Mouse (Mus musculus) heart, postnatal 0 days (tissue): ENCODE measurements around the gene Rasal1. TPM values are rescaled to one million over a fixed set of nuclear protein-coding genes. Genes with fewer than 3 reads are reported as not detected.

Experiments
- ATAC-seq: fragments of 200-750 bp; cut with Nextera tagmentation; 2 replicates; pipeline ENCODE4 v1.8.0; 2017; ENCODE audit warnings: low read depth, moderate number of reproducible peaks, moderate library complexity; ENCODE audit not compliant: insufficient read depth
- DNase-seq: peaks from one replicate; pipeline ENCODE4 v3.0.0-alpha.2; 2016; ENCODE audit warnings: low spot score
- H3K27ac ChIP-seq: fragments of 300-500 bp; sonication (generic); 2 replicates; pipeline ENCODE4 v1.5.1; 2014; ENCODE audit warnings: low read depth, mild to moderate bottlenecking
- H3K27me3 ChIP-seq: fragments of 300-500 bp; sonication (generic); 2 replicates; pipeline ENCODE4 v1.6.1; 2014; ENCODE audit warnings: low read length, mixed read lengths; ENCODE audit not compliant: control insufficient read depth, insufficient read depth
- H3K36me3 ChIP-seq: fragments of 300-500 bp; sonication (generic); replicated peaks from 2 replicates; pipeline ENCODE4 v1.6.1; 2014; ENCODE audit warnings: low read length, mixed read lengths; ENCODE audit not compliant: control insufficient read depth, insufficient read depth
- H3K4me1 ChIP-seq: fragments of 300-500 bp; sonication (generic); 2 replicates; pipeline ENCODE4 v1.6.1; 2014; ENCODE audit warnings: antibody characterized with exemption; ENCODE audit not compliant: control insufficient read depth, insufficient read depth
- H3K4me2 ChIP-seq: fragments of 300-500 bp; sonication (generic); 2 replicates; pipeline ENCODE4 v1.6.1; 2014; ENCODE audit warnings: low read depth, mild to moderate bottlenecking, low read length, moderate library complexity
- H3K4me3 ChIP-seq: fragments of 300-500 bp; sonication (generic); 2 replicates; pipeline ENCODE4 v1.5.1; 2014; ENCODE audit warnings: low read depth, low read length
- H3K9ac ChIP-seq: fragments of 300-500 bp; sonication (generic); replicated peaks from 2 replicates; pipeline ENCODE4 v1.6.1; 2014; ENCODE audit warnings: low read depth, low read length, mixed read lengths
- H3K9me3 ChIP-seq: fragments of 300-500 bp; sonication (generic); replicated peaks from 2 replicates; pipeline ENCODE4 v1.6.1; 2016; ENCODE audit warnings: low read length; ENCODE audit not compliant: control insufficient read depth
- CTCF ChIP-seq: IDR thresholded peaks from 2 replicates; pipeline ENCODE4 v1.5.1; 2016; ENCODE audit warnings: antibody characterized with exemption, control low read depth, low read depth
- EP300 ChIP-seq: IDR thresholded peaks from 2 replicates; pipeline ENCODE4 v1.6.1; 2016; ENCODE audit warnings: antibody characterized with exemption, low read depth
- WGBS: fragments of 180-500 bp; shearing (Covaris S2); extraction: QIAGEN DNeasy Blood & Tissue Kit; methylation state at CpG from one replicate; pipeline ENCODE4 v1.1.7; 2014; 5-methylcytosine and 5-hydroxymethylcytosine counted together
- polyA plus RNA-seq: library from polyadenylated mRNA; unstranded; fragments of >200 nt; fragmentation: Nextera tagmentation; extraction: Ambion mirVana; gene quantifications from 2 replicates; pipeline ENCODE4 v1.2.1, GENCODE M21; 2015
- total RNA-seq: library from RNA; depleted of rRNA; stranded (reverse); fragments of >200 nt; gene quantifications from 2 replicates; pipeline ENCODE4 v1.2.3, GENCODE M21; 2014; ENCODE audit warnings: low replicate concordance

The Rasal1 gene
- total and polyA plus RNA-seq, 2 experiments from 2014 or later = not detected

- Histone ChIP-seq H3K4me3 (no peak overlapping the region), H3K36me3 (no peaks in the 10 kb centered on the region), H3K9me3 (no peaks in the 10 kb centered on the region), H3K4me2 (no peak overlapping the region), H3K4me1 (peaks cover 16% of the 10 kb centered on the region), H3K27me3 (no peaks in the 10 kb centered on the region), H3K27ac (no peak overlapping the region), H3K9ac (no peak overlapping the region)
- 76% methylated on average over 16 of the region's 16 CpGs for WGBS
- no peak for DNase-seq
- TF ChIP-seq CTCF (no peak), EP300 (no peak)
- no peak for ATAC-seq
Measured at GRCm38 (mm10) chr5:120609246-120609775, 39.3 kb upstream of the Rasal1 start.

GRCm38 (mm10) chr5:120610906-120611305 is 37.7 kb upstream of the Rasal1 start:
- Histone ChIP-seq H3K9me3 (no peaks in the 10 kb centered on the region), H3K36me3 (no peaks in the 10 kb centered on the region), H3K27ac (no peak overlapping the region), H3K4me3 (peak overlapping the region; percentile 82; the same call in 1 of the 2 replicates), H3K27me3 (no peaks in the 10 kb centered on the region), H3K4me1 (peaks cover 16% of the 10 kb centered on the region), H3K4me2 (peak overlapping the region; percentile 81), H3K9ac (peak overlapping the region; percentile 51; the same call in 1 of the 2 replicates)
- 91% methylated on average over 5 of the region's 5 CpGs for WGBS
- ATAC-seq (no peak), DNase-seq (no peak)
- TF ChIP-seq EP300 = no peak
- TF ChIP-seq CTCF = no peak

- Histone ChIP-seq H3K4me2 (peak overlapping the region; percentile 81), H3K9ac (peak overlapping the region; percentile 51), H3K27me3 (no peaks in the 10 kb centered on the region), H3K27ac (0 out of 2 replicates have a peak overlapping the region, but pooled peaks have one; percentile 83), H3K36me3 (no peaks in the 10 kb centered on the region), H3K4me3 (peak overlapping the region; percentile 82), H3K9me3 (no peaks in the 10 kb centered on the region), H3K4me1 (peaks cover 16% of the 10 kb centered on the region)
- 56% methylated on average over 8 of the region's 8 CpGs for WGBS
- ATAC-seq (no peak), DNase-seq (no peak)
- TF ChIP-seq CTCF (no peak), EP300 (no peak)
Measured at GRCm38 (mm10) chr5:120611416-120611815, 37.2 kb upstream of the Rasal1 start.

- Histone ChIP-seq H3K36me3 (0 out of 2 replicates have a peak, but pooled peaks cover 1% of the 10 kb centered on the region), H3K9me3 (no peaks in the 10 kb centered on the region), H3K4me3 (peak within 1 kb of the TSS; percentile 82), H3K9ac (peak within 1 kb of the TSS; percentile 68), H3K27ac (peak within 1 kb of the TSS; percentile 88), H3K4me1 (peaks cover 16% of the 10 kb centered on the region), H3K4me2 (peak within 1 kb of the TSS; percentile 97), H3K27me3 (no peaks in the 10 kb centered on the region)
- 0% methylated on average over 22 of the region's 22 CpGs for WGBS
- TF ChIP-seq EP300 (peak; percentile 75; the same call in 1 of the 2 replicates), CTCF (no peak)
- ATAC-seq (peak; percentile 83), DNase-seq (peak; percentile 93)
Measured at GRCm38 (mm10) chr5:120612442-120612821, 36.2 kb upstream of the Rasal1 start, which contains the start of the genes Rita1 and Ddx54. Rita1 (minus strand) TSS chr5:120612589. Ddx54 (plus strand) TSS chr5:120612739.

- whole genome bisulfite sequencing = under 1% methylated on average over 69 of the region's 69 CpGs
- peak overlapping the region; percentile 97 for H3K4me2 ChIP-seq
- H3K9ac ChIP-seq = peak overlapping the region; percentile 68
- no peaks in the 10 kb centered on the region for H3K9me3 ChIP-seq
- peak overlapping the region; percentile 82 for H3K4me3 ChIP-seq
- peaks cover 16% of the 10 kb centered on the region for H3K4me1 ChIP-seq
- ATAC-seq (peak; percentile 93), DNase-seq (peak; percentile 100)
- H3K27ac ChIP-seq = peak overlapping the region; percentile 88
- TF ChIP-seq EP300 = no peak
- TF ChIP-seq CTCF = no peak
- H3K27me3 ChIP-seq = no peaks in the 10 kb centered on the region
- H3K36me3 ChIP-seq = peaks cover 7% of the 10 kb centered on the region; the same call in 1 of the 2 replicates
Measured at GRCm38 (mm10) chr5:120612822-120613604, 35.6 kb upstream of the Rasal1 start.
